In the genomic region with DNA sequence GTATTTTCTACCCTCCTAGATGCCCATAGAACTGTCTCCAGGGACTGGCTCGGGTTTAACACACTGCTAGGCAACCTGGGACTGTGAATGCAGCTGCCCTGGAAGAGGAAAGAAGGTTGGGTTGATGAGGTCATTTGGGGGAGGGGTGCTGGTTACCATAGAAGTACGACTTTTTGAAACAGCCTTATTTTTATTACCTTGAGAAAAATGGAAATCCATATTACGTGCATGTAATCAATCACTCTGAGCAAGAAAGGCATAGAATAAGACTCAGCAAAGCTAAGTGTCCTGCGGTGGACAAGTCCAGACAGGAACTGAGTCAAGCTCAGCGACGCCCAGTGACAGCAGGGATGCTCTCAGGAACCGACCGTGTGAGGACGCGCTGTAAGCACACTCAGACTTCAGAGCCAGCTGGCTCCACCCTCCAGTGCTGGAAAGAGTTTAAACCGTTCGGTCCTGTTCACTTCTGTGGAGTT, we compare ENCODE assay signal across 15 mouse cellular contexts. TPM values are rescaled to one million over a fixed set of nuclear protein-coding genes. Genes with fewer than 3 reads are reported as not detected.
A peak's percentile ranks its signal among the peaks of the same experiment; 100 is the strongest.
DNase-seq lines count a peak whose midpoint lies in the region; ATAC-seq lines count a peak whose summit lies in the region.
"Had no signal": no experiment of that assay in that cellular context is flagged by ENCODE, and none has a peak within 500 bp of the region (broad histone marks: within the 10 kb centered on the region; RNA-seq: fewer than 3 reads in every experiment).

No protein-coding gene starts in this region.

- 0 out of 2 replicates have a peak overlapping the region, but pooled peaks have one; percentile 22 for H3K27ac ChIP-seq in heart, embryonic 10.5 days
- no peak overlapping the region for H3K27ac ChIP-seq in hindbrain, embryonic 14.5 days
- H3K27ac ChIP-seq in neural tube, embryonic 13.5 days (replicated peaks): no peak overlapping the region

- peaks cover 35% of the 10 kb centered on the region for H3K27me3 ChIP-seq in heart, embryonic 10.5 days (ENCODE audit: insufficient read depth, poor library complexity, severe bottlenecking)
- no peaks in the 10 kb centered on the region for H3K27me3 ChIP-seq in hindbrain, embryonic 14.5 days (ENCODE audit: control insufficient read depth, insufficient read depth, low read length)
- no peaks in the 10 kb centered on the region for H3K27me3 ChIP-seq in neural tube, embryonic 13.5 days

- 0 out of 2 replicates have a peak overlapping the region, but pooled peaks have one; percentile 3 for H3K4me2 ChIP-seq in hindbrain, embryonic 14.5 days (replicated peaks)
- H3K4me2 ChIP-seq in neural tube, embryonic 13.5 days: peak overlapping the region; percentile 2; the same call in 1 of the 2 replicates

- no peak overlapping the region for H3K4me3 ChIP-seq in heart, embryonic 10.5 days
- H3K4me3 ChIP-seq in hindbrain, embryonic 14.5 days (replicated peaks; ENCODE audit: low read length): no peak overlapping the region
- H3K4me3 ChIP-seq in neural tube, embryonic 13.5 days: no peak overlapping the region
- H3K4me3 ChIP-seq: erythroblast, embryonic 14.5 days had no signal

- WGBS in heart, embryonic 10.5 days: 34% methylated on average over 12 of the region's 12 CpGs
- WGBS in hindbrain, embryonic 14.5 days: 10% methylated on average over 12 of the region's 12 CpGs
- WGBS in neural tube, embryonic 13.5 days: 19% methylated on average over 12 of the region's 12 CpGs

- DNase-seq in heart, embryonic 10.5 days (ENCODE audit: low spot score): no peak
- DNase-seq in heart, adult 8-10 months (ENCODE audit: low spot score): no peak
- peak; percentile 53 for DNase-seq in ZHBTc4 (ENCODE audit: low read depth, low spot score)
- DNase-seq in hindbrain, embryonic 14.5 days (ENCODE audit: low spot score): peak; percentile 44
- DNase-seq in frontal cortex, postnatal 25 days (ENCODE audit: low spot score in 2 of 2): no peak
- no peak for DNase-seq in gastrocnemius, postnatal 14 days
- DNase-seq: cerebellum, adult 11-12 months; heart, adult 18-20 months; right cerebral cortex, postnatal 25 days; thymus, adult 2 months had no signal

- no peaks in the 10 kb centered on the region for H3K9me3 ChIP-seq in heart, embryonic 10.5 days
- no peaks in the 10 kb centered on the region for H3K9me3 ChIP-seq in hindbrain, embryonic 14.5 days (ENCODE audit: control insufficient read depth, low read length)
- no peaks in the 10 kb centered on the region for H3K9me3 ChIP-seq in neural tube, embryonic 13.5 days

- intact Hi-C loops in gastrocnemius, postnatal 14 days (cut with DNase I; ENCODE audit: low total_unique reads): loop anchor here (5.0 kb wide), 1 partner anchor 164 kb away; no protein-coding TSS in a partner anchor

- ATAC-seq in hindbrain, embryonic 14.5 days (ENCODE audit: low FRiP score): 0 out of 2 replicates have a peak, but pooled peaks have one; percentile 32
- ATAC-seq in neural tube, embryonic 13.5 days (ENCODE audit: low read depth): no peak; the same call in 1 of the 2 replicates
- no peak for ATAC-seq in monocyte, adult 5-6 weeks (replicated peaks; ENCODE audit: insufficient number of reproducible peaks, low FRiP score, low TSS enrichment, poor library complexity, severe bottlenecking)

- H3K9ac ChIP-seq in hindbrain, embryonic 14.5 days: no peak overlapping the region
- H3K9ac ChIP-seq in neural tube, embryonic 13.5 days: no peak overlapping the region

- H3K4me1 ChIP-seq in heart, embryonic 10.5 days: peaks cover 30% of the 10 kb centered on the region
- H3K4me1 ChIP-seq in hindbrain, embryonic 14.5 days (replicated peaks; ENCODE audit: control insufficient read depth, insufficient read depth, low read length): 0 out of 2 replicates have a peak, but pooled peaks cover 6% of the 10 kb centered on the region
- peaks cover 35% of the 10 kb centered on the region for H3K4me1 ChIP-seq in neural tube, embryonic 13.5 days (replicated peaks)

- no peaks in the 10 kb centered on the region for H3K36me3 ChIP-seq in heart, embryonic 10.5 days
- no peaks in the 10 kb centered on the region for H3K36me3 ChIP-seq in hindbrain, embryonic 14.5 days (replicated peaks; ENCODE audit: control insufficient read depth, insufficient read depth)
- no peaks in the 10 kb centered on the region for H3K36me3 ChIP-seq in neural tube, embryonic 13.5 days

RNA-seq across cellular contexts. Expression of a gene that starts 33.0 kb away (rescaled TPM):
- 0.14 and 0.25 TPM in 2 replicates for polyA plus RNA-seq in heart, embryonic 10.5 days (2016; fragmentation: Nextera tagmentation; extraction: Ambion mirVana)
- not detected for total RNA-seq in heart, adult 8-10 months (2022)
- 6.8 and 7.6 TPM in 2 replicates for polyA plus RNA-seq in hindbrain, embryonic 14.5 days (2014; fragmentation: Nextera tagmentation; extraction: Ambion mirVana)
- 14.5 TPM in 2 replicates for polyA plus RNA-seq in neural tube, embryonic 13.5 days (2015; fragmentation: Nextera tagmentation; extraction: Ambion mirVana)
- total RNA-seq in monocyte, adult 5-6 weeks (2017): 1.7 to 4.1 TPM in 2 of 3 replicates, not detected in the other
- total RNA-seq in gastrocnemius, postnatal 14 days (2021): not detected
- total RNA-seq: heart, adult 18-20 months had no signal
- polyA plus RNA-seq: intestine, embryonic 14.5 days; liver, embryonic 16.5 days had no signal

Comparison
In these comparisons a context has a peak if more than half of its experiments do, and no peak if none do; other contexts are left out.
1. DNase-seq: peak in ZHBTc4 (single experiment) and hindbrain, embryonic 14.5 days (single experiment); none in heart, embryonic 10.5 days (single experiment), heart, adult 8-10 months (single experiment), frontal cortex, postnatal 25 days (0 of 2) and gastrocnemius, postnatal 14 days (single experiment).